Mouse (Mus musculus): ENCODE measurements around the gene Gstp3.

DNA sequence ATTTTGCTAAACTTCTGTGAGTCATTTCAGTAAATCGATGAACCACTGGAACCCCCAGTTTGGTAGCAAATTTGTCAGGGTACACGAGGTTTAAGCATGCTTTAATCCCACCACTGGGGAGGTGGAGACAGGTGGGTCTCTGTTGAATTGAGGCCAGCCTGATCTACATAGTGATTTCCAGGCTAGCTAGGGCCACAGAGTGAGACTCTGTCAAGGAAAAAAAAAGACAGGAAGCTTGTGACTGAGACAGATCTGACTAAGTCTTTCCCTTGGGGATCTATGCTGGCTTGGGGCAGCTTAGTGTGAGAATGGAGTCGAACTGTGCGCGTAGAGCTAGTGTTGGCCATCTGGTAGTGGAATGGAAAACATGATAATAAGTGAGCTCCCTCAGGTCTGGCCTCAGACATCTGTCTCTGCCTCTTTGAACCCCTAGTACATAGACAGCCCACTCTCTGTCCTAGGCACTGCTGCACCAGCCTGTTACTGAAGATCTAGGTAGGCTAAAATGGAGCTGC is 6.8 kb downstream of the Gstp3 start:
- TF ChIP-seq CTCF (IDR thresholded peaks at IDR 0.05; ENCODE audit: low read depth) (no peak), EP300 (IDR thresholded peaks at IDR 0.05; ENCODE audit: low read depth) (no peak)
